Mouse (Mus musculus): ENCODE measurements at regions not wholly inside any gene's neighbourhood (a gene's known extent, or its start where the extent isn't known, plus 50 kb on each side); places are given as distances from the start of the nearest gene placed in this dataset.

DNA sequence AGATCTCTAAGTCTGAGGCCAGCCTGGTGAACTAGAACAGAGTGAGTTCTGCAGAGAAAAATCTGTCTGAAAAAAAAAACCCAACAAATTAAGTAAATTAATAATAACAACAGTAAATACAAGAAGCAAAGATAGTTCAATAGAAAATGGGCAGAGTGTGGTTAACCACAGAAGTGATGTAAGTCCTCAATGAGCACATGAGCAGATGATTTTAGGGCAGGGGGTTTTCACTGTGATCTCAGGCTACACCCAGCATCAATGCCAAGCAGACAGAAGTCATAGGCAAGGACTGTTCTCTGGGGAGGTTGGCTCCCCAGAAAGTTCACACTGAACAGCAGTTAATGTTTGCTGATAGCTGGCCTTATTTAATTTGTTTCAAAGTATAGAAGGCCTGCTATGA is 88.1 kb upstream of the Fut8 start:
- no peak for TF ChIP-seq POLR2A (IDR thresholded peaks at IDR 0.05; ENCODE audit: low read depth, low read length)
- TF ChIP-seq CTCF (IDR thresholded peaks at IDR 0.05; ENCODE audit: borderline replicate concordance, insufficient read depth, low read length): no peak
- Histone ChIP-seq H3K27ac (ENCODE audit: insufficient read depth, low read length) (no peak overlapping the region), H3K4me1 (ENCODE audit: control insufficient read depth, insufficient read depth, low read length) (no peaks in the 10 kb centered on the region), H3K4me3 (ENCODE audit: insufficient read depth, low read length) (no peak overlapping the region)

- no peak overlapping the region for H3K4me3 ChIP-seq (ENCODE audit: insufficient read depth, low read length)
- no peak overlapping the region for H3K27ac ChIP-seq (ENCODE audit: insufficient read depth, low read length)
- no peaks in the 10 kb centered on the region for H3K4me1 ChIP-seq (ENCODE audit: control insufficient read depth, insufficient read depth, low read length)
- TF ChIP-seq POLR2A (IDR thresholded peaks at IDR 0.05; ENCODE audit: low read depth, low read length): no peak
- TF ChIP-seq CTCF (IDR thresholded peaks at IDR 0.05; ENCODE audit: borderline replicate concordance, insufficient read depth, low read length): no peak
Measured at GRCm38 (mm10) chr12:77148146-77148545, 89.8 kb upstream of the Fut8 start.

- H3K27ac ChIP-seq (ENCODE audit: insufficient read depth, low read length): no peak overlapping the region
- no peak overlapping the region for H3K4me3 ChIP-seq (ENCODE audit: insufficient read depth, low read length)
- no peaks in the 10 kb centered on the region for H3K4me1 ChIP-seq (ENCODE audit: control insufficient read depth, insufficient read depth, low read length)
- TF ChIP-seq CTCF (IDR thresholded peaks at IDR 0.05; ENCODE audit: borderline replicate concordance, insufficient read depth, low read length) (no peak), POLR2A (IDR thresholded peaks at IDR 0.05; ENCODE audit: low read depth, low read length) (no peak)
Measured at GRCm38 (mm10) chr12:77143958-77144357, 94.0 kb upstream of the Fut8 start.

- Histone ChIP-seq H3K4me3 (ENCODE audit: insufficient read depth, low read length) (no peak overlapping the region), H3K27ac (ENCODE audit: insufficient read depth, low read length) (no peak overlapping the region), H3K4me1 (ENCODE audit: control insufficient read depth, insufficient read depth, low read length) (0 out of 2 replicates have a peak, but pooled peaks cover 3% of the 10 kb centered on the region)
- TF ChIP-seq POLR2A (IDR thresholded peaks at IDR 0.05; ENCODE audit: low read depth, low read length) (no peak), CTCF (IDR thresholded peaks at IDR 0.05; ENCODE audit: borderline replicate concordance, insufficient read depth, low read length) (no peak)
Measured at GRCm38 (mm10) chr12:77143521-77143920, 94.4 kb upstream of the Fut8 start.

- TF ChIP-seq POLR2A (IDR thresholded peaks at IDR 0.05; ENCODE audit: low read depth, low read length): no peak
- no peak for TF ChIP-seq CTCF (IDR thresholded peaks at IDR 0.05; ENCODE audit: borderline replicate concordance, insufficient read depth, low read length)
- no peak overlapping the region for H3K4me3 ChIP-seq (ENCODE audit: insufficient read depth, low read length)
- H3K4me1 ChIP-seq (ENCODE audit: control insufficient read depth, insufficient read depth, low read length): 0 out of 2 replicates have a peak, but pooled peaks cover 3% of the 10 kb centered on the region
- no peak overlapping the region for H3K27ac ChIP-seq (ENCODE audit: insufficient read depth, low read length)
Measured at GRCm38 (mm10) chr12:77143105-77143504, 94.8 kb upstream of the Fut8 start.

- Histone ChIP-seq H3K27ac (ENCODE audit: insufficient read depth, low read length) (no peak overlapping the region), H3K4me3 (ENCODE audit: insufficient read depth, low read length) (no peak overlapping the region), H3K4me1 (ENCODE audit: control insufficient read depth, insufficient read depth, low read length) (0 out of 2 replicates have a peak, but pooled peaks cover 3% of the 10 kb centered on the region)
- TF ChIP-seq CTCF (IDR thresholded peaks at IDR 0.05; ENCODE audit: borderline replicate concordance, insufficient read depth, low read length) (no peak), POLR2A (IDR thresholded peaks at IDR 0.05; ENCODE audit: low read depth, low read length) (no peak)
Measured at GRCm38 (mm10) chr12:77142224-77142623, 95.7 kb upstream of the Fut8 start.

DNA sequence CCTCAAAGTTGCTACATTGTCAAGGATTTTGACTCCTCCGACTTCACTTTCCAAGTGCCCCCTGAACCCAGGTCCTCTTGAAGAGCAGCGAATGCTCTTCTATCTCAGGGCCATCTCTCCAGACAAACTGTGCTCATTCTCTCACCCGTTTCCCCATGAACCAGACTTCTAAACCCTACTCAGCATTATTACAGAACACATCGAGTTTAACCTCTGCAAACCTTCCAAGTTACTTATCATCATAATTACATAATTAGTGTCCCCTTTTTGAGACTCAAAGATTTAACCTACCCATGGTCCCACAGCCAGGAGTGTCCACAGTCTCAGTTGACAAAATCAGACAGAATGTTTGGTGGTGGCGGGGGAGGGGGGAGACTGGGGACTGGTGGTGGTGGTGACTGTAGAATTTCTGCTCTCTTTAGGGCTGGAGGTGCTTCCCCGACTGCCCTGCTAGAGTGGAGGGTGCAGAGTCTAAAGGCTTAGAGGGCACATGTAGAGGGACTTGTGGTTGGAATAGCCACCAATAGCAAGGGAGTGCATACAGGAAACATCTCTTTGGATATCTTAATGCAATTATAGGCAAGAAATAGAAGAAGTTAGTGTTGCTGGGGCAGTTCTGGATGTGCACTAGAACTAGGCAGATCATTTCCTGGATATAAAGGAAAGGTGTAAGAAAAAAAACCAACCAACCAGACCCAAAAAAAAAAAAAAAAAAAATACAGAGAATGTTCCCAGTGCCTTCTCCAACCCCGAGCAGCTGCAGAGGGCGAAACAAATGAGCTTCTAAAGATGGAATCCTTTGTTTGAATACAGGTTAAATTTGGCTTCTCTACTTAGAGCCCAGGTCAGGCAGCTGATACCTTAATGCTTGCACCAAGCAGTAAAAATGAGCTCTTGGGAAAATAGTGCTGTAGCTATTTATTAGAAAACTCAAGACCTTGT is 96.4 kb upstream of the Fut8 start:
- TF ChIP-seq CTCF (IDR thresholded peaks at IDR 0.05; ENCODE audit: borderline replicate concordance, insufficient read depth, low read length) (no peak), POLR2A (IDR thresholded peaks at IDR 0.05; ENCODE audit: low read depth, low read length) (no peak)
- Histone ChIP-seq H3K4me3 (ENCODE audit: insufficient read depth, low read length) (no peak overlapping the region), H3K4me1 (ENCODE audit: control insufficient read depth, insufficient read depth, low read length) (0 out of 2 replicates have a peak, but pooled peaks cover 3% of the 10 kb centered on the region), H3K27ac (ENCODE audit: insufficient read depth, low read length) (no peak overlapping the region)

- no peak for TF ChIP-seq POLR2A (IDR thresholded peaks at IDR 0.05; ENCODE audit: low read depth, low read length)
Measured at GRCm38 (mm10) chr12:77140656-77141055, 97.3 kb upstream of the Fut8 start.

GRCm38 (mm10) chr12:77140141-77140540 is 97.8 kb upstream of the Fut8 start:
- TF ChIP-seq POLR2A (IDR thresholded peaks at IDR 0.05; ENCODE audit: low read depth, low read length) (no peak), CTCF (IDR thresholded peaks at IDR 0.05; ENCODE audit: borderline replicate concordance, insufficient read depth, low read length) (no peak)
- H3K4me3 ChIP-seq (ENCODE audit: insufficient read depth, low read length): no peak overlapping the region
- H3K27ac ChIP-seq (ENCODE audit: insufficient read depth, low read length): no peak overlapping the region
- 0 out of 2 replicates have a peak, but pooled peaks cover 3% of the 10 kb centered on the region for H3K4me1 ChIP-seq (ENCODE audit: control insufficient read depth, insufficient read depth, low read length)

More at GRCm38 (mm10) chr12:77140656-77141055, 97.3 kb upstream of the Fut8 start:
- Histone ChIP-seq H3K4me3 (ENCODE audit: insufficient read depth, low read length) (no peak overlapping the region), H3K4me1 (ENCODE audit: control insufficient read depth, insufficient read depth, low read length) (0 out of 2 replicates have a peak, but pooled peaks cover 3% of the 10 kb centered on the region), H3K27ac (ENCODE audit: insufficient read depth, low read length) (no peak overlapping the region)

DNA sequence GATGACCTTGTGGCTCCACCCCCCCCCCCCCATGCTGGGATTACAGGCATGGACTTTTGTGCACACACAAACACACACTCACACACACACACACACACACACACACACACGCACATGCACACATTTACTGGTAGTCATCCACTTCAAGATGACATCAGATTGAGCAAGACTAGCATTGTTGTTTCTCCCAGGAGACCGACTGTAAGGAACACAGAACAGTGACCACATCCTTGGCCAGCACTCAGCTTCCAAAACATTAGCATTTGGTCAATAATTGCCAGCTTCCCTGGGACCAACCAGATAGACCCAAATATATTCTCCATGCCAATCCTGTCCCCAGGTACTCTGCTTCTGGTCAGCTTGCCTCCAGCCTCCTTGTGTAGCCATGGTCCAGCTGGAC is 98.2 kb upstream of the Fut8 start:
- no peak for TF ChIP-seq POLR2A (IDR thresholded peaks at IDR 0.05; ENCODE audit: low read depth, low read length)
- no peak for TF ChIP-seq CTCF (IDR thresholded peaks at IDR 0.05; ENCODE audit: borderline replicate concordance, insufficient read depth, low read length)
- Histone ChIP-seq H3K4me3 (ENCODE audit: insufficient read depth, low read length) (no peak overlapping the region), H3K27ac (ENCODE audit: insufficient read depth, low read length) (no peak overlapping the region), H3K4me1 (ENCODE audit: control insufficient read depth, insufficient read depth, low read length) (0 out of 2 replicates have a peak, but pooled peaks cover 3% of the 10 kb centered on the region)
